Mouse (Mus musculus): ENCODE results near the gene Eml2. TPM values are rescaled to one million over a fixed set of nuclear protein-coding genes. Genes with fewer than 3 reads are reported as not detected.
"Not testable (repeated sequence)": the region's sequence is repeated elsewhere in the genome, so short reads cannot be mapped to it uniquely, and the experiment has no call there.

Eml2 gene
- polyA plus RNA-seq, 1 experiment from 2014 or later = 1.4 TPM

DNA sequence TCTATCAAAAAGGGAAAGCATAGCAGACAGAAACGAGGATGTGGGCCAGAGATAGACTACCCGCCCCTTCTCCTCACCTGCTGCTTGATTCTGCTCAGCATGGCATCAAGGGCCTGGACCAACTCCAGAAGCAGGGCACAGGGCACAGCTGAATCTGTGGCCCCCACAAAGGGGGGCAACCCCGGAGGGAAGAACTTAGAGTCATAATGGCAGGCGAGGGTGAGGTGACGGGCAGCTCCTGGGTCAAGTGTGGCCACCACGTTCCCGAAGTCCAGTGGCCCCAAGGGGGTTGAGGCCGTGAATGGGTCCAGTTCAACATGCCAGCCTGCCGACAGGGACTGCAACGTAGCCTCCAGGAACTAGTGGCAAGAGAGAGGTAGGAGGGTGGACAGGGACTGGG lies 29.4 kb upstream of the Eml2 start:
- Histone ChIP-seq H3K4me3 (ENCODE audit: low read depth, low read length) (no peak overlapping the region), H3K36me3 (ENCODE audit: control insufficient read depth, insufficient read depth, low read length) (no peaks in the 10 kb centered on the region), H3K4me2 (replicated peaks; ENCODE audit: low read depth, low read length) (no peak overlapping the region), H3K27me3 (ENCODE audit: control insufficient read depth, insufficient read depth, low read length) (no peaks in the 10 kb centered on the region), H3K4me1 (replicated peaks; ENCODE audit: control insufficient read depth, insufficient read depth, low read length) (peaks cover 6% of the 10 kb centered on the region; the same call in 1 of the 2 replicates), H3K9ac (ENCODE audit: low read depth, low read length) (no peak overlapping the region), H3K27ac (ENCODE audit: low read depth, low read length) (no peak overlapping the region), H3K9me3 (ENCODE audit: control insufficient read depth, low read length) (no peaks in the 10 kb centered on the region)
- 85% methylated on average over 10 of the region's 10 CpGs for WGBS
- ATAC-seq (ENCODE audit: low FRiP score) (no peak), DNase-seq (ENCODE audit: low spot score) (no peak)

DNA sequence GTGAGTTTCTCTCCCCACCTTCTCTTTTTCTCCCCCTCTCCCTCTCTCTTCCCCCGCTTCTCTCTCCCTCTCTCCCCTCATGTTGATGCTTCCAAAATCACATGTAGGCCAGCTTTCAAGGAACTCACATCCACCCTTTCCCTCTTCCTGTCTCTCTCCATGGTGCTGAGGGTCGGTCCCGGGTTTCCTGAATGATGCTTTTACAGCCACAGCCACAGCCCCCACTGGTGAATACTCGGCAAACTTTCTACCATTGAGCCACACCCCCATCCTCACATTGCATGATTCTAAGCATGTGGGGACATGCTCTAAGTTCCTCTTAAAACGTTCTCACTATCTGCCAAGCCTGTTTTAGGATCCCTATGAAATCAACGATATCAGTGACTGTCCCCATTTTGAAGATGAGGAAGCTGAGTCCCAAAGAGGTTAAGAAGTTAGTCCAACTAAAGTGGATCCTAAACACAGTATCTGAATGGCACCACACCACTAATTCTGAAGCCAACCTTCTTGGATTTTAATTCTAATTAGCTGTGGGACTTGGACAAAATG lies 28.6 kb upstream of the Eml2 start:
- ATAC-seq (ENCODE audit: low FRiP score) (no peak), DNase-seq (ENCODE audit: low spot score) (peak; percentile 13)
- Histone ChIP-seq H3K27ac (ENCODE audit: low read depth, low read length) (no peak overlapping the region), H3K36me3 (ENCODE audit: control insufficient read depth, insufficient read depth, low read length) (no peaks in the 10 kb centered on the region), H3K9ac (ENCODE audit: low read depth, low read length) (no peak overlapping the region), H3K4me2 (replicated peaks; ENCODE audit: low read depth, low read length) (peak overlapping the region; percentile 84; the same call in 1 of the 2 replicates), H3K4me1 (replicated peaks; ENCODE audit: control insufficient read depth, insufficient read depth, low read length) (peaks cover 6% of the 10 kb centered on the region; the same call in 1 of the 2 replicates), H3K9me3 (ENCODE audit: control insufficient read depth, low read length) (no peaks in the 10 kb centered on the region), H3K4me3 (ENCODE audit: low read depth, low read length) (no peak overlapping the region), H3K27me3 (ENCODE audit: control insufficient read depth, insufficient read depth, low read length) (no peaks in the 10 kb centered on the region)
- 52% methylated on average over 6 of the region's 6 CpGs for WGBS

DNA sequence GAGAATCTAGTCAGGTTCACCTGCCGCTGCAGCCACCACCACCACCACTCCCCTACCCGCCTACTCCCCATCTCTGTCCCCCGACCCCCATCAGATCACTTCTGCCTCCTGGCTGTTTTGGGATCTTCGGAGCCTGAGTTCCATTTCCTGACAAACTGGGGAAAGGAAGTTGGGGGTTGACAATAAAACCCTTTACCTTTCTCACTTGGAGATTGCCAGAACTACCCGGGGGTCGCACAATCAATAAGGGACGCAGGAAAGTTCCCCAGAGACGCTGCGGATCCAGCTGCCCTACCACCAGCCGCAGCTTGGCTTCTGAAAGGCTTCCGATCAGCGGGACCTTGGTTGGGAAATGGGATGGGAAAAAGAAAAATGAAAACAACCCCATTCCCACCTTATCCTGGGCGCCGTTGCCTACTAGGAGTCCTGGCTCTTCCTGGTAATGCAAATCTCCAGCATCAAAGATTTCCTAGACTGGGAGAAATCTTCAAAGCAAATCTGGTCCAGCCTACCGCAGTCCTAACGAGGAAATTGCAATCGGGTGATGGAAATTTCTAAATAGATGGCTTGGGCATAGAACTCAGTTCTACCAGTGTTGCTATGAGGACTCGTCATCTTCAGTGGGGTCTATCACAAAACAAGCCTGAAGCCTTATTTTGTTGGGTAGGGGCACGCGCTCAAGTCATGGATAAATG lies 27.9 kb upstream of the Eml2 start:
- 18% methylated on average over 20 of the region's 20 CpGs for WGBS
- peaks cover 6% of the 10 kb centered on the region; the same call in 1 of the 2 replicates for H3K4me1 ChIP-seq (replicated peaks; ENCODE audit: control insufficient read depth, insufficient read depth, low read length)
- DNase-seq (ENCODE audit: low spot score) (no peak), ATAC-seq (ENCODE audit: low FRiP score) (no peak)
- peak overlapping the region; percentile 68 for H3K9ac ChIP-seq (ENCODE audit: low read depth, low read length)
- H3K36me3 ChIP-seq (ENCODE audit: control insufficient read depth, insufficient read depth, low read length) = no peaks in the 10 kb centered on the region
- peak overlapping the region; percentile 75 for H3K4me3 ChIP-seq (ENCODE audit: low read depth, low read length)
- no peaks in the 10 kb centered on the region for H3K9me3 ChIP-seq (ENCODE audit: control insufficient read depth, low read length)
- H3K27ac ChIP-seq (ENCODE audit: low read depth, low read length) = peak overlapping the region; percentile 61
- H3K4me2 ChIP-seq (replicated peaks; ENCODE audit: low read depth, low read length) = peak overlapping the region; percentile 84
- no peaks in the 10 kb centered on the region for H3K27me3 ChIP-seq (ENCODE audit: control insufficient read depth, insufficient read depth, low read length)

DNA sequence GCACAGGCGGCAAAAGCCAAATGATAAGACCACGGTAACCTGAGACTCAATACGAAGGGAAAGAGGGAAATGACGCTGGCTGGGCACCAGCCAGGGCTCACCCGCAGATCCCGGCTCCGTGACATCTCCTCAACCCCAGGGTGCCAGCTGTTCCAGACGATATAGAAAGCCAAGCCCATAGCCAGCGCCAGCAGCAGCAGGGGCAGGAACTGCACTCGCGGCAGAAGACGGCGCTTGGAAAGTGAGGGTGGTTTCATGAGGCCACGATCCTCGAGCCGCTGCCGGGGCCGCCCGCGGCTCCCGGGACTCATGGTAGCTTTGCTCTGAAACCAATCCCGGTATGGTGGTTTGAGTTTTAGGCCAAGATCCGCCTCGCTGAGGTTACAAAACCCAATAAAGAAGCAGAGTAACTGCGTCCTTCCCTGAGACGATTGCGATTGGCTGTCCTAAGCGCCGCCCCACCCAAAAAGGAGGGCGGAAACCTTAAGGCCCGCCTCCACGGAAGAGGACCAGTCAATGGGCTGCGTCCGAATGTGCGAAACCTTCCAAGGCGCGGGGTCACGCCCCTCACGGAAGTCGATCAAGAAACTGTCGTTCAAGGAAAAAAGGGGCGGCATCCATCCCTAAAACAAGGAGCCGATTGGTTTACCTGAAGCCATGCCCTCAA lies 27.2 kb upstream of the Eml2 start, which contains the start of gene Qpctl:
Gene Qpctl, minus strand, starts transcription at position 417 of the 667 bp plus-strand sequence.
- Histone ChIP-seq H3K4me3 (ENCODE audit: low read depth, low read length) (peak within 1 kb of the TSS; percentile 75), H3K27ac (ENCODE audit: low read depth, low read length) (peak within 1 kb of the TSS; percentile 61), H3K9me3 (ENCODE audit: control insufficient read depth, low read length) (no peaks in the 10 kb centered on the region), H3K4me1 (replicated peaks; ENCODE audit: control insufficient read depth, insufficient read depth, low read length) (peaks cover 6% of the 10 kb centered on the region; the same call in 1 of the 2 replicates), H3K9ac (ENCODE audit: low read depth, low read length) (peak within 1 kb of the TSS; percentile 75), H3K4me2 (replicated peaks; ENCODE audit: low read depth, low read length) (peak within 1 kb of the TSS; percentile 84), H3K27me3 (ENCODE audit: control insufficient read depth, insufficient read depth, low read length) (no peaks in the 10 kb centered on the region), H3K36me3 (ENCODE audit: control insufficient read depth, insufficient read depth, low read length) (no peaks in the 10 kb centered on the region)
- WGBS = under 1% methylated on average over 43 of the region's 43 CpGs
- ATAC-seq (ENCODE audit: low FRiP score) = peak; percentile 98
- peak; percentile 97 for DNase-seq (ENCODE audit: low spot score)

DNA sequence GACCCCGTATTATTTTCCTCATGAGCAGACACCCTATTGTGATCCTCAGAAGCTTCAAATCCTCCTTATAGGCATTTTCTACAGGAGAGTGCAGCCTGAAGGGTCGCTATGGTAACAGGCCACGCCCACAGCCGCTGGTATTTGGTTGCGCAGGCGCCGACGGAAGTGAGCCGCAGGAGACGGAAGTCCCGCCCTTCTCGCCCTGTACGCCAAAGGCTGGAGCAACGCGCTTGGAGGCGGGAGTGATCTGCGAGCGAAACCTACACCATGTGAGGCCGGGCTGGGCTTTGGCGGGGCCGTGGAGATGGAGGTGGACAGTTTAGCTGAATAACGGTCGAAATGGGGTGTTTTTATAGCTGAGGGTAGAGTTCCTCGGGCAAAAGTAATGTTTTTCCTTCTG lies 26.6 kb upstream of the Eml2 start, which contains the start of gene Snrpd2:
Gene Snrpd2, plus strand, starts transcription at position 97 of the 400 bp plus-strand sequence.
- no peaks in the 10 kb centered on the region for H3K27me3 ChIP-seq (ENCODE audit: control insufficient read depth, insufficient read depth, low read length)
- ATAC-seq (ENCODE audit: low FRiP score) (peak; percentile 92), DNase-seq (ENCODE audit: low spot score) (peak; percentile 99)
- H3K27ac ChIP-seq (ENCODE audit: low read depth, low read length) = peak within 1 kb of the TSS; percentile 61
- peak within 1 kb of the TSS; percentile 75 for H3K9ac ChIP-seq (ENCODE audit: low read depth, low read length)
- H3K36me3 ChIP-seq (ENCODE audit: control insufficient read depth, insufficient read depth, low read length) = no peaks in the 10 kb centered on the region
- H3K4me1 ChIP-seq (replicated peaks; ENCODE audit: control insufficient read depth, insufficient read depth, low read length) = peaks cover 6% of the 10 kb centered on the region; the same call in 1 of the 2 replicates
- H3K9me3 ChIP-seq (ENCODE audit: control insufficient read depth, low read length) = no peaks in the 10 kb centered on the region
- under 1% methylated on average over 24 of the region's 24 CpGs for WGBS
- peak within 1 kb of the TSS; percentile 75 for H3K4me3 ChIP-seq (ENCODE audit: low read depth, low read length)
- H3K4me2 ChIP-seq (replicated peaks; ENCODE audit: low read depth, low read length) = peak within 1 kb of the TSS; percentile 84

DNA sequence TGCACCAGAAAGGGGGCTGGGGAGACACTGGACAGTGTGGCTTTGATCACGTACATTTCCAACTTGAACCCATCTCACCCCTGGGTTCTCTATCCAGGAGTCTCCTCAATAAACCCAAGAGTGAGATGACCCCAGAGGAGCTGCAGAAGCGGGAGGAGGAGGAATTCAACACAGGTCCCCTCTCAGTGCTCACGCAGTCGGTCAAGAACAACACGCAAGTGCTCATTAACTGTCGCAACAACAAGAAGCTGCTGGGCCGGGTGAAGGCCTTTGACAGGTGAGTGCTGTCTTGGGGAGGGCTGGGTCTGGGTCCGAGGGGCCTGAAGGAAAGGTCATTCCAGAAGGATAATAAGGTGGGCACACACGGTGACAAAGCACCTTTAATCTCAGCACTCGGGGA lies 25.1 kb upstream of the Eml2 start:
- not testable (repeated sequence) for ATAC-seq (ENCODE audit: low FRiP score); H3K9ac ChIP-seq (ENCODE audit: low read depth, low read length); H3K27ac ChIP-seq (ENCODE audit: low read depth, low read length); H3K27me3 ChIP-seq (ENCODE audit: control insufficient read depth, insufficient read depth, low read length); H3K4me2 ChIP-seq (replicated peaks; ENCODE audit: low read depth, low read length); H3K4me1 ChIP-seq (replicated peaks; ENCODE audit: control insufficient read depth, insufficient read depth, low read length); DNase-seq (ENCODE audit: low spot score); H3K9me3 ChIP-seq (ENCODE audit: control insufficient read depth, low read length); H3K4me3 ChIP-seq (ENCODE audit: low read depth, low read length); H3K36me3 ChIP-seq (ENCODE audit: control insufficient read depth, insufficient read depth, low read length)
- WGBS = 90% methylated on average over 10 of the region's 10 CpGs

DNA sequence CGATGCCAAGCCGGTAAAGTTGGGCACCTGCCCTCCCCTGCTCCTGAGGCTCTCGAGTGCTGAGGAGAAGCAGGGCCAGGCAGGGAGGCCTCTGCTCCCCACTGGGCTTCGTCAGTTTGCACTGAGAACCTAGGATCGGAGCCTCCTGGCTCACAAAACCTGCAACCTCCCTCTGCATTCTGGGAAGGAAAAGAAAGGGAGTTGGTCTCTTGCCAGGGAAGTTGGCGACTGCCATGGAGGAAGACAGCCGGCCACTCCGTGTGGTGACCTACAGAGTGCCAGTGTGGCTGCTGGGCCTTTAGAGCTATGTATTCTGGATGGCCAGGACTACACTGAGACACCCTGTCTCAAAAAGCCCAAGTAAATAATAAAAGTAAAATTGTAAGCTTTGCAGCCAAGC lies 21.4 kb upstream of the Eml2 start:
- Histone ChIP-seq H3K27ac (ENCODE audit: low read depth, low read length) (no peak overlapping the region), H3K27me3 (ENCODE audit: control insufficient read depth, insufficient read depth, low read length) (peaks cover 8% of the 10 kb centered on the region), H3K9ac (ENCODE audit: low read depth, low read length) (no peak overlapping the region), H3K4me2 (replicated peaks; ENCODE audit: low read depth, low read length) (no peak overlapping the region), H3K4me1 (replicated peaks; ENCODE audit: control insufficient read depth, insufficient read depth, low read length) (peaks cover 2% of the 10 kb centered on the region; the same call in 1 of the 2 replicates), H3K9me3 (ENCODE audit: control insufficient read depth, low read length) (no peaks in the 10 kb centered on the region), H3K4me3 (ENCODE audit: low read depth, low read length) (no peak overlapping the region), H3K36me3 (ENCODE audit: control insufficient read depth, insufficient read depth, low read length) (no peaks in the 10 kb centered on the region)
- ATAC-seq (ENCODE audit: low FRiP score) (no peak), DNase-seq (ENCODE audit: low spot score) (no peak)
- WGBS = 88% methylated on average over 8 of the region's 8 CpGs

DNA sequence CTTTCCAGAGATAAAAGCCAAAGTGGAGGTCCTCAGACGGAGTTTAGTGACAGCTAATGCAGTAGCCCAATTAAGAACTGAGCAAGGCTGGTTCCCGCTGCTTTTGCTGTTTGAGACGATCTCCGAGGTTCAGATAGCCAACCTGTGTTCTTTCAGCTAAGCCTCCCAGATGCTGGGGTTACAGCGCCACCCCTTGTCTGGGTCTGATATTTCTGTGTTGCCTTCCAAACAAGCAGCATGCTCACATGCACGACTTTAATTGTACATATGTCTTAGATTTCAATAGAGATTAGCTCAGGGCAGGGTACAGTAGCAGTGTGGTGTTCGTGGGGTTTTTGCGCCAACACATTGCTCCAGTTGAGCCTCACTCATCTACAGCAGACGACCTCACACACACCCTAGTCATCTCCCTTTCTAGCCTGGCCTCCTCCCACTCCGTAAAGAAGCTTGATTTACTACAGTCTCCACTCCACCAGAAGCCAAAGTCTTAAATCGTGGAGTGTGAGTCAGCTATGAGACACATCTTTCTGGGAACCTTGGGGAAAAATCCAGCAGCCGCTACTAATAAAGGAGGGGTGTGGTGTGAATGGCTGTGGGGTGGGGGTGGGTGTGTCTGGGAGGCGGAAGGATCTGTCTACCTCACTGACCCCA lies 20.3 kb upstream of the Eml2 start:
- Histone ChIP-seq H3K36me3 (ENCODE audit: control insufficient read depth, insufficient read depth, low read length) (no peaks in the 10 kb centered on the region), H3K27ac (ENCODE audit: low read depth, low read length) (no peak overlapping the region), H3K27me3 (ENCODE audit: control insufficient read depth, insufficient read depth, low read length) (peaks cover 16% of the 10 kb centered on the region), H3K4me3 (ENCODE audit: low read depth, low read length) (no peak overlapping the region), H3K4me2 (replicated peaks; ENCODE audit: low read depth, low read length) (no peak overlapping the region), H3K4me1 (replicated peaks; ENCODE audit: control insufficient read depth, insufficient read depth, low read length) (0 out of 2 replicates have a peak, but pooled peaks cover 2% of the 10 kb centered on the region), H3K9ac (ENCODE audit: low read depth, low read length) (no peak overlapping the region), H3K9me3 (ENCODE audit: control insufficient read depth, low read length) (no peaks in the 10 kb centered on the region)
- ATAC-seq (ENCODE audit: low FRiP score) = no peak
- no peak for DNase-seq (ENCODE audit: low spot score)
- WGBS = 73% methylated on average over 13 of the region's 13 CpGs

Measured in hindbrain, embryonic 11.5 days (tissue).